Mouse (Mus musculus) heart, postnatal 0 days (tissue): Measurements from ENCODE around the gene Ctsc. TPM values are rescaled to one million over a fixed set of nuclear protein-coding genes. Genes with fewer than 3 reads are reported as not detected.

Experiments
- ATAC-seq: fragments of 200-750 bp; cut with Nextera tagmentation; 2 replicates; pipeline ENCODE4 v1.8.0; 2017; ENCODE audit warnings: low read depth, moderate number of reproducible peaks, moderate library complexity; ENCODE audit not compliant: insufficient read depth
- DNase-seq: peaks from one replicate; pipeline ENCODE4 v3.0.0-alpha.2; 2016; ENCODE audit warnings: low spot score
- H3K27ac ChIP-seq: fragments of 300-500 bp; sonication (generic); 2 replicates; pipeline ENCODE4 v1.5.1; 2014; ENCODE audit warnings: low read depth, mild to moderate bottlenecking
- H3K27me3 ChIP-seq: fragments of 300-500 bp; sonication (generic); 2 replicates; pipeline ENCODE4 v1.6.1; 2014; ENCODE audit warnings: low read length, mixed read lengths; ENCODE audit not compliant: control insufficient read depth, insufficient read depth
- H3K36me3 ChIP-seq: fragments of 300-500 bp; sonication (generic); replicated peaks from 2 replicates; pipeline ENCODE4 v1.6.1; 2014; ENCODE audit warnings: low read length, mixed read lengths; ENCODE audit not compliant: control insufficient read depth, insufficient read depth
- H3K4me1 ChIP-seq: fragments of 300-500 bp; sonication (generic); 2 replicates; pipeline ENCODE4 v1.6.1; 2014; ENCODE audit warnings: antibody characterized with exemption; ENCODE audit not compliant: control insufficient read depth, insufficient read depth
- H3K4me2 ChIP-seq: fragments of 300-500 bp; sonication (generic); 2 replicates; pipeline ENCODE4 v1.6.1; 2014; ENCODE audit warnings: low read depth, mild to moderate bottlenecking, low read length, moderate library complexity
- H3K4me3 ChIP-seq: fragments of 300-500 bp; sonication (generic); 2 replicates; pipeline ENCODE4 v1.5.1; 2014; ENCODE audit warnings: low read depth, low read length
- H3K9ac ChIP-seq: fragments of 300-500 bp; sonication (generic); replicated peaks from 2 replicates; pipeline ENCODE4 v1.6.1; 2014; ENCODE audit warnings: low read depth, low read length, mixed read lengths
- H3K9me3 ChIP-seq: fragments of 300-500 bp; sonication (generic); replicated peaks from 2 replicates; pipeline ENCODE4 v1.6.1; 2016; ENCODE audit warnings: low read length; ENCODE audit not compliant: control insufficient read depth
- CTCF ChIP-seq: IDR thresholded peaks from 2 replicates; pipeline ENCODE4 v1.5.1; 2016; ENCODE audit warnings: antibody characterized with exemption, control low read depth, low read depth
- EP300 ChIP-seq: IDR thresholded peaks from 2 replicates; pipeline ENCODE4 v1.6.1; 2016; ENCODE audit warnings: antibody characterized with exemption, low read depth
- WGBS: fragments of 180-500 bp; shearing (Covaris S2); extraction: QIAGEN DNeasy Blood & Tissue Kit; methylation state at CpG from one replicate; pipeline ENCODE4 v1.1.7; 2014; 5-methylcytosine and 5-hydroxymethylcytosine counted together
- polyA plus RNA-seq: library from polyadenylated mRNA; unstranded; fragments of >200 nt; fragmentation: Nextera tagmentation; extraction: Ambion mirVana; gene quantifications from 2 replicates; pipeline ENCODE4 v1.2.1, GENCODE M21; 2015
- total RNA-seq: library from RNA; depleted of rRNA; stranded (reverse); fragments of >200 nt; gene quantifications from 2 replicates; pipeline ENCODE4 v1.2.3, GENCODE M21; 2014; ENCODE audit warnings: low replicate concordance

The Ctsc gene
- total and polyA plus RNA-seq, 2 experiments from 2014 or later, result 24.8 to 37.2 TPM

- H3K27ac ChIP-seq, result no peak overlapping the region
- H3K27me3 ChIP-seq, result no peaks in the 10 kb centered on the region
- H3K4me1 ChIP-seq, result no peaks in the 10 kb centered on the region; the same call in 1 of the 2 replicates
- 63% methylated on average over 6 of the region's 6 CpGs for whole genome bisulfite sequencing
- no peak overlapping the region for H3K9ac ChIP-seq
- H3K4me2 ChIP-seq, result no peak overlapping the region
- no peaks in the 10 kb centered on the region for H3K9me3 ChIP-seq
- TF ChIP-seq EP300, result no peak
- TF ChIP-seq CTCF, result no peak
- ATAC-seq, result no peak
- DNase-seq, result no peak
- H3K36me3 ChIP-seq, result no peaks in the 10 kb centered on the region; the same call in 1 of the 2 replicates
- H3K4me3 ChIP-seq, result no peak overlapping the region
Measured at GRCm38 (mm10) chr7:88296932-88297331, 19.0 kb downstream of the Ctsc start.

DNA sequence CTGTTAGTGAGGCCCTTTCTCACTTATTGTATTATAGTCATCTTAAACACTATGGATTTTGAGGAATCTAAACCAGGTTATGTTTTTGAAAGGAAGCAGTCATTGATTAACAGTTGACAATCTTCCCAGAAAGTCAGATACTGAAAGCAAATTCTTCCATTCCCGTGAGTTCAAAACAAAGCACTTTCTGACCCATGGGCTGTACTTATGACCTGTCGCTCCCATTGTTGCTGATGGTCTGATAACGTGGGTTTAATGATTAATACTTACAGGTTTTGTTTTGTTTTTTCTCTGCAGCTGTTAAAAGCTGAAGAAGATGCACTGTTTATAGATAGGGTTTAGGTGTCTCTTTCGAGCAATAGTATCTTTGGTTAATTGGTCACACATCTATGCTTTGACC, 27.9 kb downstream of the Ctsc start:
- Histone ChIP-seq H3K4me2 (no peak overlapping the region), H3K36me3 (no peaks in the 10 kb centered on the region; the same call in 1 of the 2 replicates), H3K4me1 (no peaks in the 10 kb centered on the region), H3K9ac (no peak overlapping the region), H3K27me3 (no peaks in the 10 kb centered on the region), H3K27ac (no peak overlapping the region), H3K9me3 (no peaks in the 10 kb centered on the region), H3K4me3 (no peak overlapping the region)
- ATAC-seq (no peak), DNase-seq (no peak)
- no peak for TF ChIP-seq CTCF
- no peak for TF ChIP-seq EP300
- 71% methylated on average over 4 of the region's 4 CpGs for WGBS

- no peaks in the 10 kb centered on the region for H3K9me3 ChIP-seq
- ATAC-seq (no peak), DNase-seq (no peak)
- no peak overlapping the region for H3K4me2 ChIP-seq
- H3K36me3 ChIP-seq, result no peaks in the 10 kb centered on the region; the same call in 1 of the 2 replicates
- H3K9ac ChIP-seq, result no peak overlapping the region
- WGBS, result 67% methylated on average over 3 of the region's 3 CpGs
- no peak overlapping the region for H3K4me3 ChIP-seq
- no peaks in the 10 kb centered on the region for H3K27me3 ChIP-seq
- TF ChIP-seq EP300, result no peak
- TF ChIP-seq CTCF, result no peak
- H3K27ac ChIP-seq, result no peak overlapping the region
- no peaks in the 10 kb centered on the region for H3K4me1 ChIP-seq
Measured at GRCm38 (mm10) chr7:88306725-88307124, 28.8 kb downstream of the Ctsc start.

- no peak overlapping the region for H3K4me3 ChIP-seq
- DNase-seq (no peak), ATAC-seq (no peak)
- H3K9ac ChIP-seq, result no peak overlapping the region
- no peaks in the 10 kb centered on the region; the same call in 1 of the 2 replicates for H3K4me1 ChIP-seq
- H3K4me2 ChIP-seq, result no peak overlapping the region
- no peaks in the 10 kb centered on the region for H3K36me3 ChIP-seq
- H3K27me3 ChIP-seq, result no peaks in the 10 kb centered on the region
- no peaks in the 10 kb centered on the region for H3K9me3 ChIP-seq
- no peak overlapping the region for H3K27ac ChIP-seq
- TF ChIP-seq EP300 (no peak), CTCF (no peak)
- 74% methylated on average over 3 of the region's 3 CpGs for WGBS
Measured at GRCm38 (mm10) chr7:88310398-88311180, 32.7 kb downstream of the Ctsc start.

GRCm38 (mm10) chr7:88316408-88316807, 38.5 kb downstream of the Ctsc start:
- no peak for ATAC-seq
- Histone ChIP-seq H3K27ac (no peak overlapping the region), H3K9me3 (no peaks in the 10 kb centered on the region), H3K9ac (no peak overlapping the region), H3K36me3 (no peaks in the 10 kb centered on the region), H3K4me3 (no peak overlapping the region), H3K4me2 (no peak overlapping the region), H3K27me3 (no peaks in the 10 kb centered on the region), H3K4me1 (no peaks in the 10 kb centered on the region; the same call in 1 of the 2 replicates)
- no peak for DNase-seq
- 41% methylated on average over 3 of the region's 3 CpGs for WGBS
- TF ChIP-seq CTCF, result no peak
- TF ChIP-seq EP300, result no peak
